Mouse (Mus musculus) brain, embryonic 18.5 days (tissue): Measurements from ENCODE around the gene Camkmt.

Experiments
- DNase-seq: peaks from one replicate; pipeline ENCODE4 v3.0.0-alpha.2; 2012; ENCODE audit warnings: low read depth, low spot score

Camkmt gene

DNA sequence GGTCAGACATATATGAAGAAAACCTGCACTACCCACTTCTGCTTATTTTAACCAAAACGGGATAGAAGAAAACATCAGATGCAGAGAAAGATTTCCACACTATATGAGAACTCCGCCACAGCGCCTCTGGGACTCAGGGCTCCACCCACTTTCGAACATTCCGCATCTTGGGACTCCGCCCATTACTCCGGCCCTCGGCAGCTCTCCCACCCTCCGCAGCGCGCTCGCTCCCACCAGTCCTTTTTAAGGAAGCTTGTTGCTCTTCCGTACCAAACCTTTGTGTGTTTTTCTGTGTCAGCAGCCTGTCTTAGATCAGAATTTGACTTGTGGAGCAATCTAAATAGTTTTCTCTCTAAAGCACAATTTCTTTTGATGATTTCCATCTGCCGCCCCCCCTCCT lies 367.7 kb downstream of the Camkmt start:
- no peak for DNase-seq

- DNase-seq: no peak
These were observed 368.2 kb downstream of the Camkmt start for GRCm38 (mm10) chr17:85458589-85458988.

DNA sequence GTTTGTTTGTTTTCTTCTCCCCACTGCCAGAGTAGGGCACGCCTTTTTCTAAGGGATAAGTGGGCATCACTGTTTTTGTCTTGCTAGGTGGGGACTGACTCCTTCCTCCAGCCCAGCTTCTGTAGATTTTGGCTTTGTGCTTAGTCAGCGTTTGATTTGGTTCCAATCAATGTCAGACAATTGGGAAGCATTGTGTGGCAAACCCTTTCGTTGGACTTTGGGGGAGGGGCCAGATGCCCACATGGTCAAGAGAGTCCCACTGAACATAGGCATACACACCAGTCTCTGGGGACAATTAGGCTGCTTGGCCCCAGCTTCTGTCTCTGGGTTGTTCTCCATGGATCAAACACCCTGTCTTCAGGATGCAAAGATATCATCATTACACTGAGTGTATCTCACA lies 371.2 kb downstream of the Camkmt start:
- DNase-seq: no peak

DNA sequence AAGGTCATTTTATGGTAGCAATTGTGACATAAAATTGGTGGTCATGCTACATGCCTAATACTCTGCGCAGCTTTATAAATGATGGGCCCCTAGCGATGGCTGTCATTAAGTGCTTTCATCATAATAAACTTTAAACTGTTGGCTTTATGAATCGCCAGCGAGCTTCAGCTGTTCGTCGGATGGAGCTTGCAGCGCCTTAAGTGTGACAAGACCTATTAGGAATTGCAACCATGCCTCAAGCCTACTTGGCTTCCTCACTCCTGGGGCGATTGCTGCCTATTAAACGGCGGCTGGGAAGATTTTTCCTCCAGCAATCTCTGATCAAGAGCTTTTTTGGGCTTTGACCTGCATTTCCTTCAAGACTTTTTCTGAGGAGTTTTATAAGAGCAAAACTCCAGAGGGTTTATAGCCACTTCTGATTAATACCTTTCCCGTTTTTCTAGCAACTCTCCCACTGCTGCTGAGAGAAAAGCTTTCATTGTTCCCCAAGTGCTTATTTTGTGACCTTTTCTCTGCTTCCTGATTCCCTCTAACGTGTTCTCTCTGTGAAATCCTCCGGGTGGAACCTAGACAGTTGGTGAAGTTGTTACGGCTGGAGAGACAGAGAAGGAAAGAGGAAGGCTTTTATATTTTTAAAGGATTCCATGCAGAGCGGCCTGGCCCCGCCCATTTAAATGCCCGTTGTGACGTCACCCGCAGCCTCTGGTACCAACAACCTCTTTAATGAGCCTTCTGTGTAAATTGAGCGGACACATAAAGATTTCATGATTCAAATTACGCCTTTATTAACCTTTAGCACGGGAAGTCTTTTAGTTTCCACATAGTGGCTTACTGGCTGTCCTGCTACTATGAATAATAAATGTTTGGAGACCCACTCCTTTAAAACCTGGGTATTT lies 373.4 kb downstream of the Camkmt start:
- DNase-seq: no peak

DNA sequence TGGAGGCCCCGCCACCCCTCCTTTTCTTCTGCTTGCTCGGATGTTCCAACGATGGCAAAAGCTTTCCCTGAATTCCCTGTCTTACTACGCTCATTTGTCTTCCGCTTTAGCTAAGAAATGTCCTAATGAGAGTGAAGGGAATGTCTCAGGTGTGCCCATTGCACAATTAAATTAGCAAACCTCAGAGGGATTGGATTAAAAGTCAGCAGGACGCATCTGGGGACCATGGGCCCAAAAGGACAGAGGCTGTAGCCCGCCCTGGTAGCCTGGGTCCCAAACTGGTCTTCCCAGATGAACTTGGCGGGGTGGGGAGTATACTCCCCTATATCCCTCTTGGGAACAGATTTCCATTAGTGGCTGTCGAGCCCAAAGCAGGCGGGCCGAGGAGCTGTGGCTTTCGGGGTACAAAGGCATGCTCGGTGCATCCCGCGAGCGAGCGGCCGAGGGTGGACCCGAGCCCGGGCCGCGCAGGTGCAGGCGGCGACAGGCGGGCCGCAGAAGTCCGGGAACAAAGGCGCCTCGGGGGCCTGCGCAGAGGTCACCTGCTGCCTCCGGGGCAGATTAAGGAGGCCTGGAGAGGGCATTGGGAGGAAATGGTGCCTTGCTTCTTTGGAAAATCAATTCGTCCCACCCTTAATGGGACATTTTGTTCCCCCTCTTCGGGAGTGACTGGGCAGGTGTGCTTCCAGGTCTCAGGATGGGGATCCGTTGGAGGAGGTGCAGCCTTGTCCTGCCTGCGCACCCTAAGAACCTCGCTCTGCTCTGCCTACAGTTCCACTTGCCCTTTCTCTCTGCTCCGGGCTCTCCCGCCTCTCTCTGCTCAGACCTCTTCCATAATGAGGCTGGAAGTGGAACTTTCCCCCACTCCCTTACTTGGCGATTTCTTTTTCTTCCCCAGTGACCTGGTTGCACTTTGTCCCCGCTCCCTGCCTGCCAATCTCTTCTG lies 374.4 kb downstream of the Camkmt start:
- DNase-seq: no peak

DNA sequence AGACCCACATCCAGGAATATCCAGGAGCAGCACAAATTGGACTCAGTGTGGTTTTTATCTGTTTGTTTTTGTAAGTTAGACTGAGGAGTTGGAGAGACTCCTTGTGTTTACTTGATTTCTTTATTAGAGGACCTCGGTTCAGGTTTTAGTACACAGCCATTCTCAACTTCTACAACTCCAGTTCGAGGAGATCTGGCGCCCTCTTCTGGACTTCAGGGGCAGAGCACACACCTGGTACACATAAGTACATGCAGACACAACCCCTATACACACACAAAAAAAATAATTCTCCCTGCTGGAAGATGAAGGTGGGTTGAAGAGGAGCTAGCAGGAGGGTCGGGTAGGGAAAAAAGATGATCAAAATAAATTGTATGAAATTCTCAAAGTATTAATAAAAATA lies 379.4 kb downstream of the Camkmt start:
- no peak for DNase-seq

- DNase-seq: no peak
These were observed 382.4 kb downstream of the Camkmt start for GRCm38 (mm10) chr17:85472687-85473202.

DNA sequence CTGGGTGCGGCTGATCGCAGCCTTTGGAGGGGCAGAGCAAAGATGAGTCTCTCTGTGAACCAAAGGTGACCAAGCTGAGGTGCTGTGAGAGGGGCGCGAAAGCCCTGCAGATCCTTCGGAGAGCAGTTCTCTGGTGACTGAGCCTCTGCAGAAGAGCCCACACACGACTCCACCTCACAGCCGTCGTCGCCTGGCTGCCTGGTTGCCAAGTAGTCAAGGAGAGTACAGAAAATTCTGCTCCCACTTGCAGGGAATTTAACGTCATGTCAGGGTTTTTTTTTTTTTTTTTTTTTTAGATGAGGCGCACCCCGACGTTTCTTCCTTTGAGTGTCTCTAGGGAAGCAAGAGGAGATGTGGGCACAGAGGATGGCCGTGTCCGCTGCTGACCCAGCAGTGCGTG lies 382.9 kb downstream of the Camkmt start:
- DNase-seq: no peak

GRCm38 (mm10) chr17:85473881-85474280 lies 383.5 kb downstream of the Camkmt start:
- no peak for DNase-seq

DNA sequence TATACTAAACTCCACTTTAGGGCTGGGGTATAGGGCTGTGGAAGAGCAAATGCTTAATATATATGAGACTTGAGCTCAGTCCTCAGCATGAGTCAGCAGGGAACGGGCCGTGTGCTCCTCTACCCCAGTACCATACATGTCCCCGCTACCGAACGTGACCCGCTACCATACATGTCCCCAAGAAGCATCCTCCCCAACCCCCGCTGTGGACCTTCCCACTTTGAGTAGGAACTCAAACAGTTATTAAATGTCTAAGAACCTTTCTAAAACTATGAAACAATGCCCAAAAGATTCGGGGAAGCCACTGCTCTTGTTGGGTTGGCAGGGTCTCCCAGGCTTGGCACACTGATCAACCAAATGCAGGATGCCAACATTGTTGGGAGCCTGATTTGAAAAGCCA lies 390.9 kb downstream of the Camkmt start:
- no peak for DNase-seq

- DNase-seq: no peak
These were observed 392.7 kb downstream of the Camkmt start for GRCm38 (mm10) chr17:85483086-85483485.

GRCm38 (mm10) chr17:85484015-85484414 lies 393.7 kb downstream of the Camkmt start:
- DNase-seq: no peak

DNA sequence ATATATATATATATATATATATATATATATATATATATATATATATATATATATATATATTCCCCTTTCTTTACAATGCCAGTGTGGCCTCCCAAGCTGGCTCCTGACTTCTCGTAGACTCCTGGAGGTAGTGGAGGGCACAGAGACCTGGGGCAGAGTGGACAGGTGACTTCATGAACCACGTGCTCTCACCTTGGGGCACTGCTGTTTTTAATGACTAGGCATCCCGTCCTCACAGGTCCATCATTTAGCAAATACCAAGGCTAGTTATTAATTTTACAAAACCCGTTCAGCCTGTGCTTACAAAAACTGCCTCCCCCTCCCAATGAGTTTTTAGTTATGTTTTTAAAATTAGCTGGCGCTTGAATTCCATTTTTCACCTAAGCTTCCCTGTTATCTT lies 394.2 kb downstream of the Camkmt start:
- DNase-seq: no peak

DNA sequence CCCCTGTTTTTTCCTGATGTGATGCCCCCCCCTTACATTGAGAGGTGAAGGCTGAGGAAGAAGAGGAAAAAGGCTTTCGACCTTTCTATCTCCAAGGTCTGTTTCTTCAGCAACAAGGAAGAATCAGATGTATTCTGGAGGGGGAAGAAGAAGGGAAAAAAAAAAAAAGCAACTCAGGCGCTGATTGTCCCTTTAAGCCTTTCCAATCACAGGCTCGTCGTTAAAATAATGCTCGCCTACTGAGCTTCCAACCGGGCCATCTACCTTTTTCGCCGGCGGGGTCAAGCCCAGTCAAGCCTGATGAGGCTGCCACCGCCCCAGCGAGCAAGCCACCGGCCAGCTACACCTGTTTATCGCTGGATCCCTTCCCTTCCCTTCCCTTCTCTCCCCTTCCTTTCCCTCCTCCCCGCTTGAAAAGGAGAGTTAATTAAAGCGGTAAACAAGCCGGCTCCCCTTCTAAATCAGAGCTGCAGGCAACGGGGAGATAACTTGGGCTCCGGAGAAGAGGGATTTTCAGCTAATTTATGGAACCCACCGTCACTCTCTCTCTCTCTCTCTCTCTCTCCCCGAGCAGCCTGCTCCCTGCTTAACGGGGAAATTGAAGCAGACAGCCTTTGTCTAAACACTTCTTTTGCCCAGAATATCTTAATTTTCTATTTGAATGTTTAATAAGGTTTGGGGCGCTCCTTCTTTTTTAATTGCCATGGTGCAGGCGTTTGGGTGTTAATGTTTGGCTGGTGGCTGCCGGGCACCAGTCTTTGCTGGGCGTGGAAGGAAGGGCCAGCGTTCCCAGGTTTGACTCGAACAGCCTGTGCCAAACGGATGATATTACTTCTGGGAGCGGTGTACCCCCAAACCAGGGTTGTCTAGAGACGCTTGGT lies 395.0 kb downstream of the Camkmt start:
- DNase-seq: no peak

- DNase-seq: no peak
These were observed 395.7 kb downstream of the Camkmt start for GRCm38 (mm10) chr17:85485946-85486533.

- no peak for DNase-seq
These were observed 396.5 kb downstream of the Camkmt start for GRCm38 (mm10) chr17:85486585-85487480.

DNA sequence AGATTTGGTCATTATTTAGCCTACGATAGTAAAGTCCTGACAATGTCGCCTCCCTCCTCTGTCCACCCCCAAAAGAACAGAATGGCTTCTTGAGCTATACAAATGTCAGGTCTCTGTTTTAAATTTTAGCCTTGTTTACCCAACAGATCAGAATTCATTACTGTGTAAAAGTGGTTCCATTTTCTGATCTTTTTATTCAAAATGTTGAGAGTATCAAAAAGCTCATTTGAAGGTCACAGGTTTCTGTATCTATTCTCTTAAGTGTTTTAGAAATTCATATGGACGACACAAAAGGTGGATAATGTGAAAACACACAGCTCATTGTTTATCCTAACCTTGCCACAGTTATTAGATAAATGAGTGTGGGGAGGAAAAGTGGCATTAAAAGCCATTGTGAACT lies 397.2 kb downstream of the Camkmt start:
- no peak for DNase-seq

- DNase-seq: no peak
These were observed 398.5 kb downstream of the Camkmt start for GRCm38 (mm10) chr17:85488601-85489487.

GRCm38 (mm10) chr17:85489488-85489980 lies 399.2 kb downstream of the Camkmt start:
- no peak for DNase-seq
